Mouse (Mus musculus) C2C12 (cell line): ENCODE data around the gene F11r. TPM values are rescaled to one million over a fixed set of nuclear protein-coding genes. Genes with fewer than 3 reads are reported as not detected.
"Not testable (repeated sequence)": the region's sequence is repeated elsewhere in the genome, so short reads cannot be mapped to it uniquely, and the experiment has no call there.

Experiments used
- H3K27me3 ChIP-seq: one replicate; pipeline ENCODE4 v1.6.1; 2011; ENCODE audit not compliant: control insufficient read depth, insufficient read depth, insufficient read length
- H3K36me3 ChIP-seq: one replicate; pipeline ENCODE4 v1.6.1; 2011; ENCODE audit not compliant: control insufficient read depth, insufficient read depth
- H3K4me3 ChIP-seq: one replicate; pipeline ENCODE4 v1.5.1; 2011; ENCODE audit warnings: mild to moderate bottlenecking, control low read depth; ENCODE audit not compliant: poor library complexity, insufficient read depth, severe bottlenecking
- H3K79me2 ChIP-seq: one replicate; pipeline ENCODE4 v1.6.1; 2011; ENCODE audit not compliant: control insufficient read depth, insufficient read depth
- H3K79me3 ChIP-seq: one replicate; pipeline ENCODE4 v1.6.1; 2011; ENCODE audit warnings: low read depth, control low read depth
- H3ac ChIP-seq: one replicate; pipeline ENCODE3; 2011; ENCODE audit warnings: low read depth; ENCODE audit not compliant: control insufficient read depth, insufficient read length
- CEBPB ChIP-seq: IDR thresholded peaks from one replicate; pipeline ENCODE4 v1.6.1; 2011; ENCODE audit warnings: low read depth, mild to moderate bottlenecking, control low read depth, moderate library complexity
- CTCF ChIP-seq: IDR thresholded peaks from one replicate; pipeline ENCODE4 v1.5.1; 2011; ENCODE audit not compliant: control insufficient read depth, insufficient read depth, insufficient read length
- FOSL1 ChIP-seq: IDR thresholded peaks from one replicate; pipeline ENCODE4 v1.8.0; 2011; ENCODE audit warnings: mild to moderate bottlenecking, low read length; ENCODE audit not compliant: poor library complexity, insufficient read depth, severe bottlenecking
- MAX ChIP-seq: IDR thresholded peaks from one replicate; pipeline ENCODE4 v1.6.1; 2011; ENCODE audit warnings: mild to moderate bottlenecking, control low read depth
- MYOD1 ChIP-seq: IDR thresholded peaks from one replicate; pipeline ENCODE4 v1.6.1; 2011; ENCODE audit warnings: low read depth; ENCODE audit not compliant: control insufficient read depth, insufficient read length
- MYOG ChIP-seq: IDR thresholded peaks from one replicate; pipeline ENCODE4 v1.6.1; 2011; ENCODE audit not compliant: control insufficient read depth, insufficient read length; ENCODE audit errors: extremely low read depth
- USF1 ChIP-seq: IDR thresholded peaks from one replicate; pipeline ENCODE4 v1.6.1; 2011; ENCODE audit warnings: low read depth, mild to moderate bottlenecking, control low read depth, moderate library complexity
- polyA plus RNA-seq: library from polyadenylated mRNA; unstranded; fragments of >200 nt; fragmentation: generic; extraction: Trizol; gene quantifications from one replicate; pipeline ENCODE4 v1.2.1, GENCODE M21; 2012; ENCODE audit warnings: missing spikeins

The F11r gene
- polyA plus RNA-seq, 1 experiment: 3.6 TPM

DNA sequence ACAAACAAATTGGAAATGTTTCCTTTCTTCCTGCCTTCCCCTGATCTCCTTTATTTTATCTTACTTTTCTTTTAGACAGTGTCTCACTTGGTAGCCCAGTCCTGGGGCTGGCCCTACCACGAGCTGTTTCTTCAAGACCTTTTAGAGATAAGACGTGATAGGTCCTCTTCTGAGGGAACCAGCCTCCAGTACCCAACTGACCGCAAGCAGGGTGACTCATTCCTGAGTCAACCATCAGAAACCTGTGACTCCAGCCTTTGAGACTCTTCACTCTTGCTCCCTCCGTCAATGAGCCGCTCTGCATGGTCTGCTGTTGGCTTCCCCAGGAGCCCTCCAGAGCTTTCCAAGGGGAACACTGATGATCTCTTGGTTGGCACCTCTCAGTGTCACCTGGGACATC, 33.6 kb downstream of the F11r start:
- Histone ChIP-seq H3K27me3 (no peaks in the 10 kb centered on the region), H3K79me2 (no peaks in the 10 kb centered on the region), H3K4me3 (no peak overlapping the region), H3K36me3 (no peaks in the 10 kb centered on the region), H3ac (no peak overlapping the region), H3K79me3 (no peaks in the 10 kb centered on the region)
- TF ChIP-seq MAX (no peak), CEBPB (no peak), USF1 (peak; percentile 12), CTCF (no peak), FOSL1 (peak; percentile 45), MYOD1 (no peak), MYOG (no peak)

DNA sequence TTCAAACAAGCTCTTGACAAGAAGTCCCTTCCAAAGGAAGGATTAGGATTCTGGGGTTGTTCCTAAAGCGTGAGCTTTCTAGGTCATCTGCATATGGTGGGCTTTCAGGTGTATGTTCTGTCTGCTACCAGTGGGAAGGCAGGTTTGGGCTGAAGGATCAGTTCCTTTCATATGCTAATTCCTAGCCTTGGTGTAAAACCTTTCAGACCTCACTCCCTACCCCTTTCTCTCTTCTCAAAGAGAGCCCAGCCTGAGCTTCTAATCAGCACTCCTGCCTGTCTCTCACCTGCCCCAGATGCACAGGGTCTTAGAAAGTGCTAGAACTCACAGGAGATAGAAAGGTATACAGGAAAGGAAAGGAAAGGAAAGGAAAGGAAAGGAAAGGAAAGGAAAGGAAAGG, 34.1 kb downstream of the F11r start:
- TF ChIP-seq MYOG (no peak), USF1 (no peak), CEBPB (no peak), MYOD1 (no peak), CTCF (no peak), FOSL1 (no peak), MAX (no peak)

DNA sequence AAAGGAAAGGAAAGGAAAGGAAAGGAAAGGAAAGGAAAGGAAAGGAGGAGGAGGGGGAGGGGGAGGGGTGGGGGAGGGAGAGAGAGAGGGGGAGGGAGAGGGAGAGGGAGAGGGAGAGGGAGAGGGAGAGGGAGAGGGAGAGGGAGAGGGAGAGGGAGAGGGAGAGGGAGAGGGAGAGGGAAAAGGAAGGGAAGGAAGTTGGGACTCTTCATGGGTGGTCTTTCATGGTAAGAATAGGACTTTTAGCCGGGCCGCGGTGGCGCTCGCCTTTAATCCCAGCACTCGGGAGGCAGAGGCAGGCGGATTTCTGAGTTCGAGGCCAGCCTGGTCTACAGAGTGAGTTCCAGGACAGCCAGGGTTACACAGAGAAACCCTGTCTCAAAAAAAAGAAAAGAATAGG, 34.6 kb downstream of the F11r start:
- H3K79me2 ChIP-seq, H3K4me3 ChIP-seq, H3K79me3 ChIP-seq, H3ac ChIP-seq, H3K27me3 ChIP-seq, H3K36me3 ChIP-seq: not testable (repeated sequence)

More for the DNA sequence above, 34.1 kb downstream of the F11r start:
- Histone ChIP-seq H3ac (no peak overlapping the region), H3K36me3 (no peaks in the 10 kb centered on the region), H3K4me3 (no peak overlapping the region), H3K79me3 (no peaks in the 10 kb centered on the region), H3K27me3 (no peaks in the 10 kb centered on the region), H3K79me2 (no peaks in the 10 kb centered on the region)

DNA sequence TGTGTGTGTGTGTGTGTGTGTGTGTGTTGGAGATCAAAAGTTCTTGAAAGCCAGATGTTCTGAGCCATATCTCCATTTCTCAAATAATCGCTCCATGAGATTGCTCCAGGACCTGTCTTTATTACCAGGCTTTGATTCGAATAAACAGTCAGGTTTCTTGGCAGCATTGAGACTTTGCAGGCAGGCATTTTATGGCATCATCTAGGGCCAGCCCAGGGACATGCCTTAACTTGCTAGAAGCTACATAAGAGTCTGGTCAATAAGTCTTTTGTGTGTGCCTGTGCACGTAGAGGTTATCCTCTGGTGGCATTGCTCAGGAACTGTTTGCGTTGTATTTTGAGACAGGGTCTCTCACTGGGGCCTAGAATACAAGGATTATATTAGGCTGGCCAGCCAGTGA, 36.2 kb downstream of the F11r start:
- Histone ChIP-seq H3K4me3 (no peak overlapping the region), H3K27me3 (no peaks in the 10 kb centered on the region), H3K79me2 (no peaks in the 10 kb centered on the region), H3ac (no peak overlapping the region), H3K79me3 (no peaks in the 10 kb centered on the region), H3K36me3 (no peaks in the 10 kb centered on the region)
- TF ChIP-seq CEBPB (no peak), CTCF (no peak), MYOD1 (no peak), MAX (no peak), USF1 (no peak), FOSL1 (no peak), MYOG (no peak)

DNA sequence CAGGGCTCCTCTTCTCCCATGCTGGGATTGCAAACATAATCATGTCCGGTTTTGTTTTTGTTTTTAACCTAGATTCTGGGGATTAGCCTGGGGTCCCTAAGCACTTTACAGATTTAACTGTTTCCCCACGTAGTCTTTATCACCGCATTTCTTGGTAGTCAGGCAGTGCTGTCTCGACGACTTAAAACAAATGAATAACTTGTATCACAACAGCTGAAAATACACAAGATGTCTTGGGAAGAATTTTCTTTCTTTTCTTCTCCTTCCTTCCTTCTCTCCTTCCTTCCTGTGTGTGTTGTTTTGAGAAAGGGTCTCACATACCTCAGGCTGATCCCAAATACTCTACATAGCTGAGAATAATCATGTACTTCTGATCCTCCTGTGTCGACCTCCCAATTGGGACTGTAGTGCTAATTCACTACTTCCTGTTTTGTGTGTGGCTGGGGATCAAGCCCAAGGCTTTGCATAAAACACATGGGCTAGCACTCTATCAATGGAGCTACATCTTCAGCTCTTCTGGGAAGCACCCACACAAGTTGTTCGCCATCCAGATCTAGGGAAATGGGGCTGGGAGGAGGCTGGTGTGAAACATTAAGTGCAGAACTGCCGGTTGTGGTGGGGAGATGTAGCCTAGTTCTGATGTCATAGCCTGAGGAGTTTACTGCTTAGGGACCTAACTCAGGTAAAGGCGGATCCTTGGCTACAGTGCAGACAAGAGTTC, 36.7 kb downstream of the F11r start:
- TF ChIP-seq FOSL1 (no peak), CEBPB (no peak), USF1 (no peak), MYOG (no peak), CTCF (no peak), MAX (no peak), MYOD1 (no peak)
- Histone ChIP-seq H3ac (no peak overlapping the region), H3K27me3 (no peaks in the 10 kb centered on the region), H3K79me2 (no peaks in the 10 kb centered on the region), H3K4me3 (no peak overlapping the region), H3K79me3 (no peaks in the 10 kb centered on the region), H3K36me3 (no peaks in the 10 kb centered on the region)

DNA sequence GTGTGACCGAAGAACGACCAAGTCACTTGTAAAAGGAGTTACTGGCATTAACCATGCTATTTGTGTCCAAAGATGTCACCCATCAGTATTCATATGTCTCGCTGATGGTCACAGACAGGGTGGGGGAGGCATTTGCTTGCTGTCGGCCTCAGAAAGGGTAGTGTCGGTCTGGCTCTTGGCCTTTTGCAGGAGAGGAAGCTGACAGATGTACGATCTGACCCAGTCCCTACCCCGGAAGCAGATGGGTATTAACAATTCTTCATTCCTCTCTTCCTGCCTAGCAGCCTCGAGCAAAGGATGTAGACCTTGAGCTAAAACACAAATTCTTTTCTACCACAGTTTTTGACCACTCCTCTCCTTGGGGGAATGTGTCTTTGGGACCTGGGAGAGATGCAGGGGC, 39.8 kb downstream of the F11r start:
- Histone ChIP-seq H3K4me3 (no peak overlapping the region), H3ac (no peak overlapping the region), H3K79me2 (no peaks in the 10 kb centered on the region), H3K36me3 (no peaks in the 10 kb centered on the region), H3K27me3 (no peaks in the 10 kb centered on the region), H3K79me3 (no peaks in the 10 kb centered on the region)
- no peak for TF ChIP-seq USF1
- TF ChIP-seq MYOD1: no peak
- TF ChIP-seq FOSL1: no peak
- TF ChIP-seq CTCF: no peak
- no peak for TF ChIP-seq MAX
- no peak for TF ChIP-seq MYOG
- TF ChIP-seq CEBPB: no peak
